Mouse (Mus musculus) layer of hippocampus, postnatal 25 days (tissue): ENCODE measurements around the gene Wfikkn1. TPM values are rescaled to one million over a fixed set of nuclear protein-coding genes. Genes with fewer than 3 reads are reported as not detected.
"Not testable (repeated sequence)": the region's sequence is repeated elsewhere in the genome, so short reads cannot be mapped to it uniquely, and the experiment has no call there.

Experiments
- DNase-seq, 2 experiments: peaks; one replicate each; pipeline ENCODE4 v3.0.0; 2022; ENCODE audit warnings: mixed read lengths in 2 of 2, low spot score in 1 of 2; ENCODE audit errors: extremely low spot score in 1 of 2
- total RNA-seq, 2 experiments: library from RNA; stranded (reverse); gene quantifications; 2 replicates each; pipeline ENCODE4 v1.2.3; 2021

Wfikkn1 gene
- total RNA-seq, 2 experiments from 2014 or later = 2.0 TPM

DNA sequence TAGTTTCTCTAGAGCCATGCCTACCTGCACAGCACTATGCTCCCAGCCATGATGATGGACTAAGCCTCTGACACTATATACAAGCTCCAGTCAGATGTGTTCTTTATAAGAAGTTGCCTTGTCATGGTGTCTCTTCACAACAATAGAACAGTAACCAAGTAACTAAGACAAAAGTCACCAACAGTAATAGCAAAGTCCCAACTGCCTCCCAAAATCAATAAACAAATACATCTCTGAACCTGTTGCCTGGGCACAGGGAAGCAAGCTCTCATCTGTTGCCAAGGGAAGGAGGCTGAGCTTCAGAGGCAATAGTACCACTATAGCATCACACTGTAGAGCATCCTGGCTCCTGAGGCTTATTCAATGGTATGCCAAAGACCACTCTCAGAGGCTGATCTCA lies 6.1 kb upstream of the Wfikkn1 start:
- DNase-seq = no peak

DNA sequence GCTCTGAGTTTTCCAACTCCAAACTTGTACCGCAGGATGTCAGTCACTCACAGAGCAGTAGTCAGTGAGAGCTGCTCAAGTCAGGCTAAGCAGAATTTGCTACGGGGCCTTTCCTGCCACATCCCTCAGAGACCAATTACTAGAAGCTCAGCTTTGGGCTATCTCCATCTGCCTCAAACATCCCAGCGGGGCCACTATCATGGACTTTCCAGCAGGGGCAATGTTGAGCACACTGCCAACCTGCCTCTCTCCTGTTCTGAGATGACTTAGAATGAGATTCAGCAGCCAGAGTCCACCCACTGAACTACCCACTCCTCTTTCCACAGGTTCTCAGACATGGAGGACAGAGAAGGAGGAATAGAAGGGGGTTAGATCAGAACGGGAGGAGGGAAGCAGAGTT lies 5.0 kb upstream of the Wfikkn1 start:
- no peak for DNase-seq

DNA sequence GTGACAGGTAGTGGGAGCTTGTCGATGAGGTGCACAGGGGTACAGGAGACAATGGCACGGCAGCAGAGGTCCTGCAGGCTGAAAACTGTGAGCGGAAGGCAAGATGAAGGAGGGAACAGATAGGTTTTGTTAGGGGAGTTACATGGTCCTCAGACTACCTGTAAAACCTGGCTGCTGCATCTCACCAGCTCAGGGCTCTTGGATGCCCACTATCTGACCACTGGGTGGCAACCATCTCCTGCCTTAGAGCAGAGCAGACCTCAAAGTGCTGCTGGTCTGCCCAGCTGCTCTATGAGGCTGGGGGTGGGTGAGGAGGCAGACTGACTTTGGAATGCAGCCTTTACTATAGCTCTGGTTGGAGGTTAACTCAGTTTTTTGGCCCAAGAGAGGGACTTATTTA lies 3.2 kb upstream of the Wfikkn1 start:
- no peak for DNase-seq

DNA sequence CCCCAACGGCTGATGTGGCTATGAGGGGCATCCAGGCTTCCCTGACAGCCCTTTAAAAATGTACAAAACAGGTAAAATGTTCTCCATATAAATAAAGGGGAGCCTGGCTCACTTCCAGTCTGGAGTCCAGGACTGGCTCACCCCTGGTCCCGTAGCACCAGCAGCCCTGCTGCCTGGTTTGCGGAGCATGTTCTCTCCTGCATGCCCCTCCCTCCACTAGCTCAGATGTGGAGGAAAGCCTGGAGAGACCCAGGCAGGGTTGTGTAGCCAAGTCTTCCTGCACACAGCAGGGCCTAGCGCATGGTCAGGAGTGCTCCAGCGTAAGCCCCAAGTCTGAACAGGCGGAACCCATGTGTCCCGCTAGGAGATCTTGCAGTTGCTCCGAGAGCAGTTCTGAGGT lies 2.6 kb upstream of the Wfikkn1 start:
- DNase-seq = no peak

DNA sequence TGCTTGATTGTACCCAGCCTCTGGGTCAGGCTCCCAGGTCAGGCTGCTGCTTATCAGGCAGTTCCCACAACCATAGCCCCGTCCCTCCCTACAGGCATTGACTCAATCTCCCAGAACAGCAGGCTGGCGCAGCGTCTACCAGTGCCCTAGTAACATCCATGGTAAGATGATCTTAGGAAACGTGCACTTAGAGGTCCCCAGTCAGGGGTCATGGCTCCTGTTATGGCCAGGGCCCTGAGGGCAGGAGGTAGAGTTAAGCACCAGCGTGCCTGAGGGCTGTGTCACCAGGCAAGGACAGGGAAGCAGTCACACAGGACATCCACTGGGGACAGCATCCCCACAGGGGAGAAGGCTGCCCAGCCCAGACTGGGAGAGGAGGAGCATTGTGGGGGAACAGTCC lies 1.6 kb upstream of the Wfikkn1 start:
- DNase-seq = no peak

DNA sequence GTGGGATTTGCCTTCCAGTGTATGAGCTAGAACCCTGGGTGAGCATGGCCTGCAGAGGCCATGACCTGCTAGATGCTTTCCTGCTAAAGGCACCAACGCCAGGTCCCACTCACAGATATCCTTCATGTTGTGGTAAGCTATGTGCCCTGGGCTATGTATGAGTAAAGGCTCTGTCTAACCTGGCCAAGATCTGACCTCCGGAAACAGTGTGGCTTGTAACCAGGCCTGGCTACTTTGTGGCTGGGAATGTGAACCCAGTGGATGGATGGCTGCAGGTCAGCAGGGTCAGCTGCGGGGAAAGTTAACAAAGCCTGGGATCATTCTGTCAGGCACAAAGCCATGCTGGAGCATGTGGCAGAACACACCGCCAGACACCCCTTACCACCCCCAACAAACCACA lies 1.0 kb upstream of the Wfikkn1 start:
- DNase-seq = no peak

DNA sequence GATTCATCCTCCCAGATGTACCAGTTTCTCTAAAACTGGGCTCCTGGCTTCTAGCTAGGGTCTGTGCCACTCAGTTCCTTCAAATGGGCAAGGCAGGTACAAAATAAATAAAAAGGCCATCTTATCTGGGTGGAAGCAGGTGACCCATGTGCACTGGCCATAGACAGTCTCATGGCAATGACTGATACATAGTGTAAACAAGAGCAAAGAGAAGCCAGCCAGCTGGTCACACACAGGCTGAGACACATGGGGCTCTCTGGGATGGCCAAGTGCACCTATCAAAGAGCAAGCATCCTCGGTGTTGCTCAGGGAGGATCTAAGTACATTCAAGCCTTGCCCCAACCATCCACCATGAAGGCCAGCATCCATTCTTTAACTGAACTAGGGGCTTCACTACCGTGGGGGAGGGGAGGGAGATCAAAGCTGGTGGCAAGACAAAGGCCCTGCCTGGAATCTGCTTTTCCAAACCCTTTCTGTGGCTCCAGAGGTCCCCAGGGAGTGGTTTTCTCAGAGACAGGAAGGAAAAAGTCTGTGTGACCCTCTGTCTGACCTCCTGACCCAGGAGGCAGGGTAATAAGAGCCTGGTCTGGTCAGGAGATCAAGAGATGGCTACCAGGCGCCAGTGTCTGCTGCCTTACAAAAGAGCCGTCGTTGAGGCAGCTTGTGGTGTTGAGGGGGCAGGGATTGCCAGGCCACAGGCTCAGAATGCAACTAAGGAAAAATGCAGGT lies 419 bp upstream of the Wfikkn1 start:
- DNase-seq = no peak

DNA sequence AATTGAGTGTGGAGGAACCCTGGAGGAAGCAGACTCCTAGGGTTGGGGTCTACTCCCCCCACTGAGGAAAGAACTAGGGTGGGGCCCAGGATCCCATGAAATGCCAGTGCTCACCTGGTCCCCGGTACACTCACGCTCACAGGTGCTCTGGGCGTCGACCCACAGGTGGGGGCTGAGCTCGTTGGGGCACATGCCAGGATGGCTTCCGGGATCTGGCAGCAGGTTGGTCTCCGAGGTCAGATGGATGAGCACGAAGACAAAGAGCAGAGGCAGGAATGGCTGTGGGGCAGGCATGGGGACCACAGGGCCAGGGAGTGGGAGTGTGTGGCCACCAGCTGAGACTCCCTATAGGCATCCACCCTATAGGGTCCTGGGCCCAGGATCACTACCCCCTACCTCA lies 908 bp downstream of the Wfikkn1 start:
- no peak for DNase-seq

DNA sequence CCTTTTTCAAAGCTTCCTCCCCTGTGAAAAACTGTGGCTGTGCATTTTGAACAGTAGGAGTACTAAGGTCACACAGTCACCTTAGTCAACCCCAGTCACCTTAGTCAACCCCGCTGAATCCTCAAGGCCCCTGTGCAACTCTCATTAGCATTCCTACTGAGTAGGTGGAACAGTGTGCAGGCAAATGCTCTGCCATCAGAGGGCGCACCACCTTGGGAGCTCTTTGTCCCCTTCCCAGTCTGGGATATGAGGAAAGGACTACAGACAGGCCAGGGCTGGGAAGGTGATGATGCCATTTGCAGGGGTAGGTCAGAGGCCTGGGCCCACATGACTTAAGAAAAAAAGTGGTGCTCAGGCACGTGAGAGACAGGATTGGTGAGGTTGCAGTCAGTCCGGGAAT lies 1.4 kb downstream of the Wfikkn1 start:
- DNase-seq = peak in 1 of 2 experiments; percentile 61

DNA sequence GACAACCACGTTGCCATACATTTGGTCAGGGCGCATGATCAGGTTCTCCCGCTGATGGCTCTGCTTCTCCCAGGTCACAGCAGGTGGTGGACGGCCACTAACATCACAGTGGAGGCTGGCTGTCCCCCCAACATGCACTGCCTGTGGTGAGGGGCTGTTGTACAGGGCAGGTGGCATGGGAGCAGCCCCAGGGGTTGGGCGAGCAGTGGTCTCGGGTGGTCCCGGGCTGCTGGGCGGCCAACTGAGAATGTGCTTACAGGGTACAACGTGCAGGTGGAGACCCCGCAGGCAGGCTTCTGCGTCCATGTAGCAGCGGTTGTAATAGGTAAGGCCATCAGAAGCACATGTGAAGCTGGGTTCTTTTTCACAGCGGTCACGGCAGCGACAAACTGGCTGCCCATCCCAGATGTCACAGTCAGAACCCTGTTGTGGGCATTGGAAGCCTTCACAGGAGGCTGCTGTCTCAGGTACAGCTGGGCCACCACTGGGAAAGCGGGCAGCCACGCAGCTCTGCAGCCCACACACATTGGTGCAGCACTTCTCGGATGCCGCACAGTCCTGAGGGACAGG lies 2.0 kb downstream of the Wfikkn1 start:
- no peak for DNase-seq

DNA sequence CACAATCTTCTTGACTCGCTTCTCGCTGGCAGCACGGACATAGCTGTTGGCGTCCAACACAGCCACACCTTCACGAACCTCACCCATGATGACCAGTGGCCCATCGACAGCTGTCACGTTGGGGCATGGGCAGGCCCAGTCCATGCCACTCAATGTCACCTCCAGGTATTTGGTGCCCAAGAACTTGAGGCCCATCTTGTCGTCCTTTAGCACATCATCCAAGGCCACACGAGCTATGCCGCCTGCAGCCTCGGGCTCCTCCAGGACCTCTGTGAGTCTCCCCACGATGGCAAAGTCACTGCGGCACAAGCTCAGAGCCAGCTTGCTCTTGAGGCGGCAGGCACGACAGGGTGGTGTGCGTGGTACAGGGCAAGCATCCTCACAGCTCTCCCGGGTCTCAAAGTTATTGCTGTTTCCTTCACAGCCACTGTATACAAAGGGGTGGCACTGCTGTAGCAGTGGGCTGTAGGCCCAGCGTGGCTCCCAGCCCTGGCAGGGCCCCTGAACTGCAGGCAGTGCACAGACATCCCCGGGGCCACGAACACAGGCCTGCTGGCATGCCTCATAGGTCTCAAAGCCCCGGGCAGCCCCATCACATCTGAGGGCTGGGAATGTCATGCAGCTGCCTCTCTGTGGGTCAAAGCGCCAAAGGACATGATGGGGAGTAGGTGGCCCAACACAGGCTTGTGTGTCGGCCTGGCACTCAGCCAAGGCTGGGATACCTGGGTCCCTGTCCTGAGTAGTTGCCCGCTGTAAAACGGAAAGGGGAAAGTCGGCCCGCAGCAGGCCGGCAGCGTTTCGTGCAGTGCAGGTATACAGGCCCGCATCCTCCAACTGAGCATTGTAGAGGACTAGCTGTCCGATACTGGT lies 2.7 kb downstream of the Wfikkn1 start:
- no peak for DNase-seq

DNA sequence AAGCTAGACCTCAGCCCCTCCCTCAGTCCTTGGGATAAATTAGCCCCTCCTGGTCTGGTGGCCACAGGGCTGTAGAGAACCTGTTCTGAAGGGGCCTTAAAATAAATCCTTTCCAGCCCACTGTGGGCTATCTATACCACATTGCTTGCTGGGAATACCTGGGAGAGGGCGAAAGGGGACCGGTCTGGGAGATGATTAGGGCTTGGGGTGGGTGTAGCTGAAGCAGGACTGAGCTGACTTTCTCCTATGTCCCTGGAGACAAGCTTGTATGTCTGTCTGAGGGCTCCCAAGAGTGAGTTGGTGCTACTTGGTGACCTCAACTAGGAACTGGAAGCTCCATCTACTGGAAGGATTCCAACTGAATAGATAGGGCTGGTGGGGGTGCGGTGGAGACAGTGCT lies 3.6 kb downstream of the Wfikkn1 start:
- DNase-seq = no peak

DNA sequence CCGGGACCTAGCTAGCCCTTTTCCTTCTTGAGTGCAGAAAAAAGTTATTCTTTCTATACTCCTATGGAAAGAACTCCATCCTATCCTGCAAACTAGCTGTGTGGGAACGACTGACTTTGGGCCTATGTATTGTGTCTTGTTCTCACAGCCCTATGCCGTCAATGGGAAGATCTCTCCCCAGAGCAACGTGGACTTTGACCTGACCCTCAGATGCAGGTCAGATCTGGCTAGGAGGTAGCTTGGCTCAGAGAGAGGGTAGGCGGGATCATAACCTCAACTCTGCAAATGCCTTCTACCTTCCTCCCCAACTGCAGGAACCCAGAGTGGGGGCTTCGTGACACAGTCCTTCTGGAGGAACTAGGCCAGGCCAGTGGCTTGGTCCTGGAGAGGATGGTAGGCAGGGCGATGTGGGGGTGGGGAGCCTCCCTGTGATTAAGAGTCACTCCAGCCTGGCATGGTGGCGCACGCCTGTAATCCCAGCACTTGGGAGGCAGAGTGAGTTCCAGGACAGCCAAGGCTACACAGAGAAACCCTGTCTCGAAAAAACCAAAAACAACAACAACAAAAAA lies 4.2 kb downstream of the Wfikkn1 start:
- no peak for DNase-seq

DNA sequence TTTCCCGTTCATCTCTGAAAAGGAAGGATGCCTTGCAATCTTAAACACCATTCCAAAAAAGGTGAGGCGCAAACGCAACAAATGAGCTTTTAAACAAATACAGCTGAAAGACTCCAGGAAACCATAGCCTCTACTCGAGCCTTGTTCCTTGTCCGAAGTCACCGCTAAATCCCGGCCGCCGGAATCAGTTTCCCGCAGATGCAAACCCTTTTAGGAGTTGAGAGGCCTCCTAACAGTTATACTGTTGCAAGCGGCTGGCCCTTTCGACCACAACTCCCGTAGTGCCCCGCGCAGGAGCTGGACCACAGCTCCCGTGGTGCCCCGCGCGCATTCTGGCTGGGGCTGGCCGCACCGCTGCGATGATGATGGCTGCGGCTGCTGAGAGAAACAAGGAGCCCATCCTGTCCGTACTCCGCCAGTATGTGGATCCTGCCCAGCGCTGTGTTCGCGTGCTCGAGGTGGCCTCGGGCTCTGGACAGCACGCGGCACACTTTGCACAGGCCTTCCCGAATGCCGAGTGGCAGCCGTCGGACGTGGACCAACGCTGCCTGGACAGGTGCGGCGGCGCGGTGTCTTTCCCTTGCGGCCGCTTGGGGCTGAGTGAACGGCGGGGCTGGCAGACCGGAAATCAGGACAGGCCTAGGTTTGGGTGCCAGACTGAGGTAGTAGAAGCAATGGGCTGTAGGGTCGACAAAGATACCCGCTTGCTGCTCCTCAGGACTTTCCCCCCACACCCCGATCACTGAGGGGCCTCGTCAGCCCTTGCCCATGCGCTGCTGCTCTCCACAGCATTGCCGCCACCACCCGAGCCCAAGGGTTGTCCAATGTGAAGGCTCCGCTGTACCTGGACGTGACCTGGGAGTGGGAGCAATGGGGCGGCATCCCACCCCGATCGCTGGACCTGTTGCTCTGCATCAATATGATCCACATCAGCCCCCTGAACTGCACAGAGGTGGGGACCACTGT lies 5.2 kb downstream of the Wfikkn1 start:
- peak; percentile 80 to 83 for DNase-seq

DNA sequence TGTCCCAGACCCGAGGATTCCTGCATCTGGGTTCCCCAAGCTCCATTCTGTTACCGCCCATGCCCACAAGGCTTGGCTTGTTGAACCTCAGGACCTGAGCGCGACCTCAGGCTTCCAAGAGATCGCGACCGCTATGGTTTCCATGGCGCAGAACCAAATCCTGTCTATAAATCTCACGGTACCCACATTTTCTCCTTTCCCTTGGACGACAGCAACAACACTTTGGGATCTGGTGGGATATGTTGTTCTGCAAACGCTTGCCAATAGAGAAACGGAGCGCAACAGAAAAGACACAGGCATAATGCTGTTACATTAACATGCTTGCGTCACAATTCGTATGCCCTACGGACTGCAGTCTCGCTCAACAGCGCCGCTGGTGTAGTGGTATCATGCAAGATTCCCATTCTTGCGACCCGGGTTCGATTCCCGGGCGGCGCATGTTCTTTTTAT lies 5.9 kb downstream of the Wfikkn1 start, which contains the start of gene Mettl26:
Gene Mettl26, plus strand, starts transcription at position 354 of the 450 bp plus-strand sequence.
- DNase-seq = peak; percentile 100

DNA sequence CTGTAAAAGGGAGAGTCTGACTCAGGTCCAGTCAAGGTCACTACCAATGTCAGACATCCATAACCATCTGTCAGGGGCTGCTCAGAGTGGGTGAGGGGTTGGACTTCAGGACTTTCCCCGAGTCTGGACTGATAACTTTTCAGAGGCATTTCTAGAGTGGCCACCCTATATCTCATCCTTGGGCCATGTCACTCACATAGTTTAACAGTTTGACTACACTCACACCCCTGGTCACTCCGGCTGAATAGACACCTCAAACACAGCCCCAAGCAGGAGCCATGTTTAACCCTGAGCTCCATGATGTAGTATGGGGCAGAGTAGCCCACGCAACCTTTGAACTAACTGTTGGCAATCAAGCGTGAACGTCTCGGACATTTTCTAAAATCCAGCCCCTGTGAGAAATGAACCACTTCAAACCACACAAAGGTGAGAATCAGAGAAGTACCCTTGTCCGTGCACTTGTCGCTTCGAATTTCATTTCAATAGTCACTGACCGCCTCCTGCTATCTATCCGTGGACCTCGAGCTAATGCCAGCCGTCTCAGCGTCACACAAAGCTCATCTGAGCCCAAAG lies 6.4 kb downstream of the Wfikkn1 start:
- DNase-seq = no peak

DNA sequence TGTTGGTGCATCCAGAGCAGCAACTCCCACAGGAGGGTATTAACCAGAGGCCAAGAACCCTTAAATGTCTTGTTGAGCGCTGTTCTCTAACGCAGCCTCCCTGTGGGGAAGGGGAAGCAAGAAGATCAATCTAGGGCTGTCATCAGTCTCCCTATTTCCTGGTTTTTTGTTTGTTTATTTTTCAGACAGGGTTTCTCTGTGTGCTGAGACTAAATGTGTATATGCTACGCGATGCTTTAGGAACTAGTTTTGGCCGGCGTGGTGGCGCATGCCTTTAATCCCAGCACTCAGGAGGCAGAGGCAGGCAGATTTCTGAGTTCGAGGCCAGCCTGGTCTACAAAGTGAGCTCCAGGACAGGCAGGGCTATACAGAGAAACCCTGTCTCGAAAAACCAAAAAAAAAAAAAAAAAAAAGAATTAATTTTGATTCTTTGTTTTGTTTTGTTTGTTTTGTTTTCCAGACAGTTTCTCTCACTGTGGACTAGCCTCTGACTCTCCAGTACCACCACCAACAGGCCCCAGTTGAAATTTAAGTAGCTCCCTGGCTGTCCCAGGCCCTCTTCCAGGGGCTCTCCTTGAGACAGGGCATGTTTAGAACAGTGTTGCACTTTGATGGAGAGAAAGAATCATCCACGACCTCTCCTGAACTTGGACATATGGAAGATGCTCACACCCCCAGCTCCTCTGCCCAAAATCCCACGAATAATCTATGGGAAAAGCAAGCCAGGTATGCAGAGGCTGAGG lies 7.1 kb downstream of the Wfikkn1 start:
- DNase-seq = no peak

DNA sequence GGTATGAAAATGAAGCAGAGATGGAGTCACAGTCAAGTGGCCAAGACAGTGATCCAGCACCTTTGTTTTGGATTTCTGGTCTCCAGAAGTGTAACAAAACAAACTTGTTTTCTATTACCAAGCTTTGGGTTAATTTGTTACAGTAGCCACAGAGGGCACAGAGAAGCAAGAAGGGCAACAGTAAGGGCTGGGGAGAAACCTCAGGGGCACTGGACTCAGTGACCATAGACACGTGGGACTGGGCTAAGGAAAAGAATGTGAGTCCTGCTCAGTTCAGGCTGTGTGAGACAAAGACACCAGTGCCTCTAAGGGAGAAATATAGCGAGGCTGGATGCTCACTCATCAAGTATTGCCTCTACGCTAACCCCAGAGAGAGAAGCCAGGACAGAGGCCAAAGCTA lies 8.0 kb downstream of the Wfikkn1 start:
- DNase-seq = no peak

DNA sequence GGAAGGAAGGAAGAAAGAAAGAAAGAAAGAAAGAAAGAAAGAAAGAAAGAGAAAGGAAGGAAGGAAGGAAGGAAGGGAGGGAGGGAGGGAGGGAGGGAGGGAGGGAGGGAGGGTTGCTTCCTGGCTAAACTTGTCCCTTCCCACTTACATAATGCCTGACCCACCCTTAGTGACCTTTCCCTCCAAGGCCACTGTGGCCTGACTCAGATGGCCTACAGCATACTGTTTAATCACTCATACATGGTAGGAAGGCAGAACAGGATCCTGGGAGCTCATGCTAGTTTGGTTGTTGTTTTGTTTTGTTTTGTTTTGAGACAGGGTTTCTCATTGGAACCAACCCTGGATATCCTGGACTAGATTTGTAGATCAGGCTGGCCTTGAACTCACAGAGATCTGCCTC lies 9.1 kb downstream of the Wfikkn1 start:
- not testable (repeated sequence) for DNase-seq
